Mouse (Mus musculus) lung, adult 18-20 months (tissue): ENCODE measurements around the gene Kif26b.

ENCODE experiments used
- DNase-seq, 2 experiments: peaks; one replicate each; pipeline ENCODE4 v3.0.0; 2022; ENCODE audit warnings: mixed read lengths in 2 of 2

Kif26b gene

GRCm38 (mm10) chr1:178860671-178861391 lies 331.9 kb downstream of the Kif26b start:
- DNase-seq = no peak

DNA sequence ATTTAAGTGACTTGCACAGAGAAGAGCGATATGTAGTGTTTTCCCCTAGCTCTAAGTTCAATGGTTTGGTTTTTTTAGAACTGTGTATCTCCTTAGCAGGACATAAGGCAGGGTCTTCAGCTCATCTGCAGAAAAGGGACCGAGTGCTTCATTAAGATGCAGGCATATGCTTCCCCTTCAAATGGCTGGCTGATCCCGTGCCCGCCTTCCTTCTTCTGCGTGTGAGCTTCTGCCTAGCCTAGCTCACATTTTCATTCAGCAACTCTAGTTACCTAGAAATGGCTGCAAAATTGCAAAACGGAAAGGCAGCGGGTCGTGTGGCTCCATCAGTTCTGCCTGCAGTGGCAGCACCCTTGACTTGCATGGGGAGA lies 332.5 kb downstream of the Kif26b start:
- no peak for DNase-seq

DNA sequence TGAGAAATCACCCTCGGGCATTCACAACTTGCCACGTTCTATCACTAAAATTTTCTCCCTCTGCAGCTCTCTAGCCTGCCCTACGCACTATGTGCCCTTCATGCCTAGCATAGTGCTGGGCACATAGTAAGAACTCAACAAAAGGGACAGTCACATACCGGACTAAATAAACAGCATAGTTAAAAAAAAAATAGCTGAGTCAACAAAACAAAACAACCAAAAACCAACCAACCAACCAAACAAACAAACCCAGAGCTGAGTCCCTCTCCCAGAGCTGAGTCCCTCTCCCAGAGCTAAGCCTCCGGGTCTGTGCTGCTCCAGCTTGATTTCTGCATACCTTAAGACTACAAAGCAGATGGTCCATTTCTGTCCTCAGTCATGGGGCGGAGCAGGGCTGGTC lies 334.8 kb downstream of the Kif26b start:
- no peak for DNase-seq

DNA sequence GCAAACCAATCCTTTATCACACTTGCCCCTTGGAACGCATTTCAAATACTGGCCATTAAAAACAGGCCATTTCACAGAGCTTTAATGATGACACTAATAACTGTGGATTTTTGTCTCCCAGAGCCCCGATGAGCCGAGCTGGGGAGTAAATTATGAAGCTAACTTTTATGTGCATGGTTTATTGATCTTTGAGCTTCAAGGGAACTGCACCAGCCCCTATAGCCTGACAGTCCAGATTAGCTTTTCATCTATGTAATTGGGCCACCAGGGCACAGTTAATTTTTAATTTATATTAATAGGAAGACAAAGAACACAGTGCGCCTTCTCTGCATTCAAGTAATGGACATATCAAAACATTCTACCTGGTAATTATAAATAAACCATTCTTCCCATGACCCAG lies 335.4 kb downstream of the Kif26b start:
- DNase-seq = no peak

- DNase-seq = no peak
Measured at GRCm38 (mm10) chr1:178866757-178867156, 337.8 kb downstream of the Kif26b start.

GRCm38 (mm10) chr1:178871055-178871454 lies 342.1 kb downstream of the Kif26b start:
- DNase-seq = no peak

- no peak for DNase-seq
Measured at GRCm38 (mm10) chr1:178876926-178877325, 348.0 kb downstream of the Kif26b start.

DNA sequence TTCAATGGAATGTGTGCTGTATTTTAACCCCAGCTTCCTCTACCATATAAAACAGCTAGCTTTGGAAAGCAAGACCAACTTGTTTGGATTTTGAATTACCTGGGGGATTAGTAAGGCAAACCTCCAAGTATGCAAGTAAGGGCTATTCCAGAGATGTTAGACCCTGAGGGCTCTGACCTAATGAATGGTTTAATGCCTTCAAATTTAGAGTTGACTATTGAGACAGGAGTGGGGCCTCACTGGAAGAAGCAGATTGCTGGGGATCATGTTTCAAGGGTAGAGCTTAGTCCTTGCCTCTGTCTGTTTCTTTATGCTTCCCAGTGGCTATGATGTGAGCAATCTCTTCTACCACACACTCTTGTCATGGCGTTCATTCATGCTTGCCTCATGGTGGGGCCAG lies 349.8 kb downstream of the Kif26b start:
- no peak for DNase-seq

DNA sequence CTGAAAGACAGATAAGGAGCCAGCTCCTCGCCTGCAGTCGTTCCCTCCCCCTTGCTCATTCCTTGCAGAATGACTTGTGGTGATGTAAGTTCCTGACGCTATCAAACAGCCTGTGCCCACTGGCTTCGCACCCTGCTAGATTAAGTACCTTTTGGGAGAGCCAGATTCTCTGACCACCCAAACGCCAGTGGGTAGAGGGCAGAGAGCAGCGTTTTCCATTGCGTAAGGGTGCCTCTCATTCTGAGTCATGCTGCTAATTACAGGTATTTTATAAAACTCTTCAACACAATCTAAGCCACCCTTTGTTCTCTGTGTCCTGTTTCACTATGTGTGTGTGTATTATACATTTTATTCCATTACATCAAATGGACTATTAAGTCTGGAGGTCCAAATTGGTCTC lies 352.0 kb downstream of the Kif26b start:
- no peak for DNase-seq

- no peak for DNase-seq
Measured at GRCm38 (mm10) chr1:178886671-178887070, 357.7 kb downstream of the Kif26b start.

DNA sequence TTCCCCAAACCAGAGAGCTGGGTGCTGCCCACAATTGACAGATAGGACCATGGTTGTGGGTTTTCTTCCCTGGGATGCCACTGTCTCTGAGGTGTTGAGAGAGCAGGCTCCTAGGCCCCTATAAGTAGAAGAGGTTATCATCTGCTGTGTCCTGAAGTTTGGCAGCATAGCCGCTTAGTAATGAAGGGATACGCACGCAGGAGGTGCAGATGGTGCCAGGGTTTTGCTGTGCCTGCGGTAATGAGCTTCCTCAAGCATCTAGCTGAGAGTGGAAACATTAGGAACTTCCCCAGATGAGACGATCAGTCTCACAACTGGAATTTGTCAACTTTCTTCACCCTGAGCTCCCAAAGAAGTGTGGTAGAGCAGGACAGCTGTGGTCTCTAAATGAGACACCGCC lies 363.5 kb downstream of the Kif26b start:
- no peak for DNase-seq

DNA sequence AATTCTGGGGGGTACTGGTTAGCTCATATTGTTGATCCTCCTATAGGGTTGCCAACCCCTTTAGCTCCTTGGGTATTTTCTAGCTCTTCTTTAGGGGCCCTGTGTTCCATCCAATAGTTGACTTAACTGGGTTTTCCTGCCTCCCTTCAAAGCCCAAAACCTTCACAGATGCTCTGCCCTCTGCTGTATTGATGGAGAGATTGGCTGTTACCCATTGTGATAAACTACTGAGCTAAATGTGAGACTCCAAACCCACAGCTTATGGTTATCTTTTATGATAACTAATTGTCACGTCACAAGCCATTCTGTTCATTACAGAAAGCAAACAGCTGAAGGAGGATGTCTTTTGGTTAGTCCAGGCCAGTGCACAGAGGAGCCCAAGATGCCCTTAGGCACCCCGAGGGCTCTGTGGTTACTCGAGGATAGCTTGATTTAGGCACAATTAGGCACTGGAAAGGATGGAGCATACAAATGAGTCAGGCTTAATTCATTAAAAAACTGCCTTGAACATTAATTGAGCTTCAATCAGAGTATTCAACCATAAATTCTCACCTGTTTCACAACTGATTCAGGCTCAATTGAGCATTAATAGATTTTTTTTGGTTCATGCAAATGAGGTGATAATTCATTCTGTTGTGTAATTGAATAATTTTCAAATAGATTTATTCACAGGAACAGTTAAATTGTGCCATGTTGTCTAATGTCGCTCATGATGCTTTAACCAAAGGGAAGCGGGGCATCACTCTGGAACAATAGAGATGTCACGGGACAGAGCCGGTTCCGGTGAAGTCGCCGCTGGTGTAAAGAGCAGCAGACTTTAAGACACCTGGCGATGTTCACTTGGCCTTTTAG lies 364.5 kb downstream of the Kif26b start:
- no peak for DNase-seq

DNA sequence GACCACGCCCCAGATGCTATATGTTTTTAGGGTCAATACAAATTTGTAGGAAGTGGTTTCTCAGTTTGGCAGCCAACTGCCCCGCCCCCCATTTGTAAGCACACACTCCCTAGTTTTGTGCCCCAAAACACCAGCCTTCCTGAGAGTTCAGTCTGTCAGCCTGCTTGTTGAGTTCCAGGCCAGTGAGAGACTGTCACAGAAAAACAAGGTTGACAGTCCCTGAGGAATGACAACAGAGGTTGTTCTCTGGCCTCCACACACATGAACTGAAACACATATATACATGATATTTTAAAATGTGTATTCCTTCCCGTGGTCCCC lies 365.1 kb downstream of the Kif26b start:
- DNase-seq = no peak

- DNase-seq = no peak
Measured at GRCm38 (mm10) chr1:178895674-178896073, 366.7 kb downstream of the Kif26b start.

DNA sequence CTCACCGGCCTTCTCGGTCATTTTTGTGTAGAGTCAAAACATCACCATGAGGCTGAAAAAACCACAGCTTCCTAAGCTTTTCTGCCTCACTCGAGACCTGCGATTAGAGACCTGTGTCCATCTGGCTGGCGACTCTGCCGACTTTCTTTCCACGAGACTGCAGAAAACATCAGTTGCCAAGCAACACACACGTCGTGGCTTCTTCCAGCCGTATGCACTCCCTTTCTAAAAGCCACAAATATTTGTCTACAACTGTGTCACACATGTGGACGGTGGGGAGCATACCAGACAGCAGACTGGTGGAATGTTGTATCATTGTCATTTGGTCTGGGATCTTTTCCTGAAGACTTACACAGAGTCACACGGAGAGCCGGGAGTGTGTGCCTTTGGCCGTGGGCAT lies 382.0 kb downstream of the Kif26b start:
- no peak for DNase-seq

DNA sequence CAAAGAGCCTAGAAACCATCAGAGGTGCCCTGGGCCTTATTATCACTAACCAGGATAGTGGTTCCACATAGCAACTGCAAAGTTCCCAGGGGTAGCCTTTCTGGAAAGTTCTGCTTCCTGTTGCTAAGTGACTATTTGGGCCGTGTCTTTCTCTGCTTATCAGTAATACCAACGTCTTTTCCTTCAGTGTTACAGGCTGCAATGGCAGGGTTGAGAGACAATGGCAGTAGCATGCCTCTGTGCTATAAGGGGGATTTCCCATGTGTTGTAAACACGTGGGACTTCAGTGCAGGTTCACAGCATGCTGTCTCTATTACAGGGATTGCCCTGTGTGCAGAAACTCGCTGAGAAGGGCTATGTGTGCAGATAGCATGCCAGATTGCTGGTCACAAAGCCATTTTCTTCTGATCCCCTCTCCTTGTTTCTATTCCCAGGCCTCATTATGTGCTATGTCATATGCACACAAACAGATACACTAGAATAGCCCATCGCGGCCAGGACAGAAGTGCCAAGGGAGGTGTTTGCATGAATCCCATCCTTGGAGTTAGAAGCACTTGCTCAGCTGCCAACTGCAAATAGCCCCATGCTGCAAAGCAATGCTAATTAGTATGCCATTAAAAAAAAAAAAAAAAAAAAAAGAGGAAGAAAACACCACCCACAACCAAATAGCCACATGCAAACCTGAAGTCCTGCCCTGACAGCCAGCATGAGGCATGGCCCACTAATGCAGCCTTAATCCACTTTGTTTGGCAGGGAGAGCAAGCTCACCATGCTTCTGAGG lies 384.2 kb downstream of the Kif26b start:
- DNase-seq = no peak

DNA sequence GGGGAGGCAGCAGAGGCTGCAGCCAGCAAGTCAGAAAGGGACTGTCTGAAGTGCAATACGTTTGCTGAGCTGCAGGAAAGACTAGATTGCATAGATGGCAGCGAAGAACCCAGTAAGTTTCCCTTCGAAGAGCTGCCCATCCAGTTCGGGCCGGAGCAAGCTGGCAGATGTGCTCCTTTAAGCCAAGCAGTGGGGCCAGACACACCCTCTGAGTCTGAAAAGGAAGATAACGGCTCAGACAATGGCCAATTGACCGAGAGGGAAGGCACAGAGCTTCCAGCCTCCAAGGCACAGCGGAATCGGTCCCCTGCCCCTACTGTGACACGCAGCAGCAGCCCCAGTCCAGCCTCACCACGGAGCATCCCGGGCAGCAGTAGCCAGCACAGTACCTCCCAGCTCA lies 386.1 kb downstream of the Kif26b start:
- no peak for DNase-seq

DNA sequence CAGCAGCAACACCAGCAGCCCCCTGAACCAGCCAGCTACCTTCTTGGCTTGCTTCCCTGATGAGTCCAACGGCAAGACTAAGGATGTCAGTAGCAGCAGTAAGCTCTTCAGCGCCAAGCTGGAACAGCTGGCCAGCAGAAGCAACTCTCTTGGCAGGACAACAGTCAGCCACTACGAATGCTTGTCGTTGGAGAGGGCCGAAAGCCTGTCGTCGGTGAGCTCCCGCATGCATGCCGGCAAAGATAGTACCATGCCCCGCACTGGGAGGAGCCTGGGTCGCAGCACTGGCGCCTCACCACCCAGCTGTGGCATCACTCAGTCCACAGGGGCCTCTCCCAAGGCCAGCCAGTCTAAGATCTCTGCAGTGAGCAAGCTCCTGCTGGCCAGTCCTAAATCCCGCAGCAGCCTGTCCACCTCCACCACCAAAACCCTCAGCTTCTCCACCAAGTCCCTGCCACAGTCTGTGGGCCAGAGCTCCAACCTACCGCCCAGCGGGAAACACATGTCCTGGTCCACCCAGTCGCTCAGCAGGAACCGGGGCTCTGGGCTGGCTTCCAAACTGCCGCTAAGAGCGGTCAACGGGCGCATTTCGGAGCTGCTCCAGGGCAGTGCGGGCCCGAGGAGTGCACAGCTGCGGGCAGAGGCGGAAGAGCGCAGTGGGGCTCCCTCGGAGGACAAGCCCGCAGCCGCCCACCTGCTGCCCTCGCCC lies 388.4 kb downstream of the Kif26b start:
- no peak for DNase-seq

GRCm38 (mm10) chr1:178924492-178925183 lies 395.7 kb downstream of the Kif26b start:
- DNase-seq = no peak

GRCm38 (mm10) chr1:178929531-178929930 lies 400.6 kb downstream of the Kif26b start:
- DNase-seq = no peak

DNA sequence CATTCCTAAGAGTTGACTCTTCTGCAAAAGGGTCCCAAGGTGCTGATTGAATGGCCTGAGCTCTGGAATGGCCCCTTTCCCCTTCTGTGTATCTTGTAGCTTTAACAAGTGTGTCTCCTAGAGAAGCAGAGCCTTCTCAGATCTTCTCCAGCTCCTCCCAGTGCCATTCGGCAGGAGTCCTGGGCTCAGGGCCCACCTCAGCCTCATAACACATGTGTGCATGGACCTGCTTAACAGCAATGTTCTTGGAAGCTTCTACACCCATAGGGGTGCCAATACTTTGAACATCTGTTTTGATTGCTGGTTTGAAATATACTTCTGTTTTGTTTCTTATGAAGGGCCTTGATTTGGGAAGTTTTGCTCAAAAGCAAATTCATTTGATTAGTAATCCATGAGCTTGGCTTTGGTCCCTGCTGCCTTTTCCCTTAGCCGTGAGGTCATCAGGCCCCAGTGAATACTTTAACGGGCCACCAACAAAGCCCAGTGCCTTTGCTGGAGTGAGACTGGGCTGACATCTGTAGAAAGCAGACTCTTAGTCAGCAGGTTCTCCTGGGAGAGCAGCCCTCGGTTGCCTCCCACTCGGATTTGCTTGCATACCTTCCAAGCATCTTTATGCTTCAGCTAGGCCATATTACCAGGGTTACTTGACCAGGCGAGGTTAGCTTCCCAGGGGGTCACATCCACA lies 405.2 kb downstream of the Kif26b start:
- DNase-seq = no peak

- no peak for DNase-seq
Measured at GRCm38 (mm10) chr1:178936457-178936856, 407.5 kb downstream of the Kif26b start.
